Mouse (Mus musculus) cortical plate, adult 2 months (tissue): Measurements from ENCODE around the gene Rnft1. TPM values are rescaled to one million over a fixed set of nuclear protein-coding genes. Genes with fewer than 3 reads are reported as not detected.

Experiments
- H3K27ac ChIP-seq: fragments of 200-500 bp; 2 replicates; pipeline ENCODE4 v1.5.1; 2012; ENCODE audit warnings: low read length, control low read depth, inconsistent platforms; ENCODE audit not compliant: insufficient read depth
- H3K4me1 ChIP-seq: fragments of 200-500 bp; 2 replicates; pipeline ENCODE4 v1.6.1; 2011; ENCODE audit warnings: low read length; ENCODE audit not compliant: control insufficient read depth, insufficient read depth
- H3K4me3 ChIP-seq: fragments of 200-500 bp; 2 replicates; pipeline ENCODE4 v1.5.1; 2011; ENCODE audit warnings: mild to moderate bottlenecking, low read length, control low read depth; ENCODE audit not compliant: insufficient read depth
- CTCF ChIP-seq: fragments of 200-500 bp; IDR thresholded peaks from 2 replicates; pipeline ENCODE4 v1.5.1; 2011; ENCODE audit warnings: mild to moderate bottlenecking, control low read depth, low read length; ENCODE audit not compliant: insufficient read depth; ENCODE audit errors: extremely low read depth
- POLR2A ChIP-seq: fragments of 200-500 bp; IDR thresholded peaks from 2 replicates; pipeline ENCODE4 v1.6.1; 2011; ENCODE audit warnings: mild to moderate bottlenecking, low read length, control low read depth; ENCODE audit not compliant: insufficient read depth; ENCODE audit errors: extremely low read depth
- polyA plus RNA-seq: library from polyadenylated mRNA; depleted of rRNA; stranded (reverse); fragments of >200 nt; gene quantifications from 2 replicates; pipeline ENCODE4 v1.2.3, GENCODE M21; 2012; rRNA removed

The Rnft1 gene
- polyA plus RNA-seq, 1 experiment, result 10.8 TPM

GRCm38 (mm10) chr11:86539716-86540475, 55.4 kb downstream of the Rnft1 start:
- no peak for TF ChIP-seq POLR2A
- Histone ChIP-seq H3K27ac (no peak overlapping the region), H3K4me3 (no peak overlapping the region), H3K4me1 (no peaks in the 10 kb centered on the region; the same call in 1 of the 2 replicates)

GRCm38 (mm10) chr11:86540476-86540845, 56.0 kb downstream of the Rnft1 start:
- no peak overlapping the region for H3K27ac ChIP-seq
- no peak overlapping the region for H3K4me3 ChIP-seq
- no peaks in the 10 kb centered on the region; the same call in 1 of the 2 replicates for H3K4me1 ChIP-seq
- no peak for TF ChIP-seq CTCF
- TF ChIP-seq POLR2A, result no peak

- no peak for TF ChIP-seq POLR2A
- Histone ChIP-seq H3K27ac (no peak overlapping the region), H3K4me3 (no peak overlapping the region), H3K4me1 (peaks cover 2% of the 10 kb centered on the region; the same call in 1 of the 2 replicates)
Observed at GRCm38 (mm10) chr11:86542851-86543250, 58.4 kb downstream of the Rnft1 start.

- Histone ChIP-seq H3K4me3 (peak overlapping the region; percentile 51), H3K4me1 (peaks cover 2% of the 10 kb centered on the region; the same call in 1 of the 2 replicates), H3K27ac (no peak overlapping the region)
- no peak for TF ChIP-seq CTCF
- no peak for TF ChIP-seq POLR2A
Observed at GRCm38 (mm10) chr11:86543960-86544638, 59.6 kb downstream of the Rnft1 start.

GRCm38 (mm10) chr11:86544639-86545299, 60.3 kb downstream of the Rnft1 start, which contains the start of the genes Rps6kb1 and Tubd1:
Gene Rps6kb1 (minus strand): TSS chr11:86544805.
Gene Tubd1 (plus strand): TSS chr11:86544991.
- TF ChIP-seq POLR2A (peak; percentile 97), CTCF (no peak)
- H3K27ac ChIP-seq, result no peak within 1 kb of the TSS
- peak within 1 kb of the TSS; percentile 51 for H3K4me3 ChIP-seq
- peaks cover 2% of the 10 kb centered on the region; the same call in 1 of the 2 replicates for H3K4me1 ChIP-seq

- TF ChIP-seq POLR2A (no peak), CTCF (no peak)
- H3K4me3 ChIP-seq, result peak overlapping the region; percentile 51; the same call in 1 of the 2 replicates
- H3K27ac ChIP-seq, result no peak overlapping the region
- peaks cover 2% of the 10 kb centered on the region; the same call in 1 of the 2 replicates for H3K4me1 ChIP-seq
Observed at GRCm38 (mm10) chr11:86545556-86545955, 61.1 kb downstream of the Rnft1 start.

GRCm38 (mm10) chr11:86547412-86547811, 63.0 kb downstream of the Rnft1 start:
- Histone ChIP-seq H3K4me3 (no peak overlapping the region), H3K27ac (no peak overlapping the region), H3K4me1 (peaks cover 2% of the 10 kb centered on the region; the same call in 1 of the 2 replicates)
- TF ChIP-seq POLR2A (no peak), CTCF (no peak)

Other genes with a start within 250 kb of the Rnft1 start
- 15.4 and 18.5 TPM in 2 replicates for gene Ints2, start 227.1 kb upstream of the Rnft1 start, polyA plus RNA-seq
- gene Med13, start 127.1 kb upstream of the Rnft1 start, polyA plus RNA-seq, result 18.1 and 19.8 TPM in 2 replicates
- 24.7 and 25.3 TPM in 2 replicates for gene Rps6kb1, start 60.1 kb downstream of the Rnft1 start, polyA plus RNA-seq
- 6.6 and 6.7 TPM in 2 replicates for gene Tubd1, start 60.3 kb downstream of the Rnft1 start, polyA plus RNA-seq
- 126 and 131 TPM in 2 replicates for gene Vmp1, start 199.2 kb downstream of the Rnft1 start, polyA plus RNA-seq
- 8.0 and 8.2 TPM in 2 replicates for gene Ptrh2, start 199.3 kb downstream of the Rnft1 start, polyA plus RNA-seq